Mouse (Mus musculus) lung, adult 2 months (tissue): ENCODE measurements at regions not wholly inside any gene's neighbourhood (a gene's known extent, or its start where the extent isn't known, plus 50 kb on each side); places are given as distances from the start of the nearest gene placed in this dataset.

Experiments used
- CTCF ChIP-seq: fragments of 200-500 bp; IDR thresholded peaks from 2 replicates; pipeline ENCODE4 v1.5.1; 2011; ENCODE audit warnings: mild to moderate bottlenecking, low read length, control low read depth; ENCODE audit not compliant: insufficient read depth
- POLR2A ChIP-seq: fragments of 200-500 bp; IDR thresholded peaks from 2 replicates; pipeline ENCODE4 v1.6.1; 2011; ENCODE audit warnings: low read depth, mild to moderate bottlenecking, control low read depth, low read length, borderline replicate concordance; ENCODE audit errors: extremely low read depth

GRCm38 (mm10) chr12:71408396-71409050 is 98.8 kb downstream of the Dact1 start:
- TF ChIP-seq CTCF: no peak
- TF ChIP-seq POLR2A: no peak
